Mouse (Mus musculus) forebrain, embryonic 13.5 days (tissue): ENCODE measurements around the gene Apbb2. TPM values are rescaled to one million over a fixed set of nuclear protein-coding genes. Genes with fewer than 3 reads are reported as not detected.

Source experiments
- ATAC-seq: fragments of 200-750 bp; cut with Nextera tagmentation; 2 replicates; pipeline ENCODE4 v1.8.0; 2017
- H3K27ac ChIP-seq: fragments of 300-500 bp; sonication (generic); 2 replicates; pipeline ENCODE4 v1.5.1; 2015; ENCODE audit warnings: inconsistent platforms, mild to moderate bottlenecking, moderate library complexity
- H3K27me3 ChIP-seq: fragments of 300-500 bp; sonication (generic); 2 replicates; pipeline ENCODE4 v1.6.1; 2015; ENCODE audit warnings: mild to moderate bottlenecking, inconsistent platforms
- H3K36me3 ChIP-seq: fragments of 300-500 bp; sonication (generic); 2 replicates; pipeline ENCODE4 v1.6.1; 2015; ENCODE audit warnings: mild to moderate bottlenecking, inconsistent platforms; ENCODE audit not compliant: poor library complexity, severe bottlenecking
- H3K4me1 ChIP-seq: fragments of 300-500 bp; sonication (generic); 2 replicates; pipeline ENCODE4 v1.6.1; 2015; ENCODE audit warnings: inconsistent platforms
- H3K4me2 ChIP-seq: fragments of 300-500 bp; sonication (generic); 2 replicates; pipeline ENCODE4 v1.6.1; 2015; ENCODE audit warnings: inconsistent platforms, mild to moderate bottlenecking, moderate library complexity
- H3K4me3 ChIP-seq: fragments of 300-500 bp; sonication (generic); 2 replicates; pipeline ENCODE4 v1.5.1; 2015; ENCODE audit warnings: mild to moderate bottlenecking, inconsistent platforms
- H3K9ac ChIP-seq: fragments of 300-500 bp; sonication (generic); 2 replicates; pipeline ENCODE4 v1.6.1; 2015; ENCODE audit warnings: mild to moderate bottlenecking, inconsistent platforms
- H3K9me3 ChIP-seq: fragments of 300-500 bp; sonication (generic); replicated peaks from 2 replicates; pipeline ENCODE4 v1.6.1; 2016; ENCODE audit warnings: inconsistent platforms
- WGBS: fragments of 180-500 bp; shearing (Covaris S2); methylation state at CpG from one replicate; pipeline ENCODE4 v1.1.7; 2015; 5-methylcytosine and 5-hydroxymethylcytosine counted together
- polyA plus RNA-seq: library from polyadenylated mRNA; unstranded; fragments of >200 nt; fragmentation: Nextera tagmentation; extraction: Ambion mirVana; gene quantifications from 2 replicates; pipeline ENCODE4 v1.2.1, GENCODE M21; 2015

Apbb2 gene
- polyA plus RNA-seq, 1 experiment from 2014 or later = 63.0 TPM

DNA sequence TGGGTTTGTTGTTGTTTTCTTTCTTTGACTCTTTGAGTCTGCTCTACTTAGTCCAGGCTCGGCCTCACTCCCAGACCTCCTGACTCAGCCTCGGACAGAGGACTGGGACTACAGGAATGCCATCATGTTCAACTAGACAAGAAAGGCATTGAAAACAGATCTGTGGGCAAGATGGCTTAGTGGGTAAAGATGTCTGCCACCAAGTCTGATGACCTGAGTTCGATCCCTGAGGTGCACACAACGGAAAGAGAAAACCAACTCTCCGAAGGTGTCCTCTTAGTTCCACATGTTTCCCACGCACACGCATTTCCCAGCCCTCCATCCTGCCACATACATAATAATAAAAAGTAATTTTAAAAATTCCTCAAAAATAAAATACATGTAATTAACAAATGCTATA lies 106.1 kb downstream of the Apbb2 start:
- H3K36me3 ChIP-seq = no peaks in the 10 kb centered on the region
- WGBS = 92% methylated on average over 7 of the region's 7 CpGs
- H3K9ac ChIP-seq = no peak overlapping the region
- H3K27me3 ChIP-seq = no peaks in the 10 kb centered on the region
- no peak overlapping the region for H3K4me3 ChIP-seq
- no peaks in the 10 kb centered on the region for H3K9me3 ChIP-seq
- no peak overlapping the region for H3K27ac ChIP-seq
- ATAC-seq = no peak
- H3K4me1 ChIP-seq = no peaks in the 10 kb centered on the region
- H3K4me2 ChIP-seq = no peak overlapping the region

DNA sequence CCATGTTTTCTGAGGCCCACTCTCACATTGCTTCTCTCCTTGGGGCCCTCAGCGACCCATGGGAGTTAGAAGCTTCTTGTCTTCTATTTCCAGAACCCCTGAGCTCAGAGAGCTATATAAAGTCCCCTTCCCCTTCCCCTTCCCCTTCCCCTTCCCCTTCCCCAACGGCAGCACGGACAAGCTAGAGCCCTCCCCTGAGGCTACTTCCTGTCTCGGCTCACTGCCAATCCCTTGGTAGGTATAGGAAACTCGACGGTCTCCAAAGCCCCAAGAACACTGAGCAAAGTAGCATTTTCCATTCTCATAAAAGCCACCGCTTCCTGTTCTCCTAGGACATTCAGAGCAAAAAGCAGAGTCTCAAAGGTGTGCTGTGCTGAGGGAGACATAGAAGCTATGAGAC lies 107.9 kb downstream of the Apbb2 start:
- WGBS = 88% methylated on average over 7 of the region's 7 CpGs
- Histone ChIP-seq H3K4me3 (no peak overlapping the region), H3K9me3 (no peaks in the 10 kb centered on the region), H3K9ac (no peak overlapping the region), H3K4me2 (no peak overlapping the region), H3K36me3 (no peaks in the 10 kb centered on the region), H3K27ac (no peak overlapping the region), H3K27me3 (no peaks in the 10 kb centered on the region), H3K4me1 (no peaks in the 10 kb centered on the region)
- no peak for ATAC-seq

DNA sequence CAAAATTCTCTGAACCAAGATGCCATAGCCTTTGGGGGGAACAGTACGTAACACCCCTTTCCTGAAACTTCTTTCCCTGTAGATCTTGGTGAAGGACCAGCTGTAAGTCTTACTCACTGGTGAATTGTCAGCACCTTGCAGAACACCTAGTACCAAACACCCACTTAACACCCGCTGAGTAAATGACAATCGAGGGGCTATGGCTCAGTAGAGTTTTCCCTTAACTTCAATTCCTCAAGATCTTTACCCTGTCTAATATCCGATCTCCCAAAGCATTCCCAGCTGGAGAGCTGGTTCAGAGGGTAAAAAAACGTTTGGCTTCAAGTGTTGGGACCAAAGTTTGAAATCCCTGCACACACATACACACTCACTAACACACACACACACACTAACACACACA lies 109.4 kb downstream of the Apbb2 start:
- Histone ChIP-seq H3K36me3 (no peaks in the 10 kb centered on the region), H3K4me1 (no peaks in the 10 kb centered on the region), H3K4me2 (no peak overlapping the region), H3K9me3 (no peaks in the 10 kb centered on the region), H3K27ac (no peak overlapping the region), H3K9ac (no peak overlapping the region), H3K4me3 (no peak overlapping the region), H3K27me3 (no peaks in the 10 kb centered on the region)
- WGBS = 83% methylated on average over 5 of the region's 5 CpGs
- ATAC-seq = no peak

DNA sequence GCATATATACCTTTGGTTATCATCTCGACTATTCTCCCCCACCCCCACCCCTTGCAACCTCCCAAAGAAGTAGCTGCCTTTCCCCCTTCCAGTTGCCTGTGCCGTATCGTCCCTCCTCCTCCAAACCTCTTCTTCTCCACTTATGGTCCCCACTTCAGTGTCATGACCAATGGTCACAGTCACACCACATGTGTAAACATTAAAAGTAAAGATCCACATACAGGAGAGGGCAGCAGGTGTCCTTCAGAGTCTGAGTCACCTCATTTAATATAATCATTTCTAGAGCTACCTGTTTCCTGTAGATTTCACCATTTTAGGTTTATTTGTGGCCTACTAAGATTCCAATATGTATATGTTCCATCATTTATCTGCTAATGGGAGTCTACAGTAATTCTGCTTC lies 113.0 kb downstream of the Apbb2 start:
- H3K36me3 ChIP-seq = no peaks in the 10 kb centered on the region
- no peak overlapping the region for H3K9ac ChIP-seq
- H3K4me3 ChIP-seq = no peak overlapping the region
- H3K27me3 ChIP-seq = no peaks in the 10 kb centered on the region
- no peaks in the 10 kb centered on the region for H3K9me3 ChIP-seq
- no peak overlapping the region for H3K27ac ChIP-seq
- ATAC-seq = no peak
- no peaks in the 10 kb centered on the region for H3K4me1 ChIP-seq
- 89% methylated on average over 3 of the region's 3 CpGs for WGBS
- no peak overlapping the region for H3K4me2 ChIP-seq

DNA sequence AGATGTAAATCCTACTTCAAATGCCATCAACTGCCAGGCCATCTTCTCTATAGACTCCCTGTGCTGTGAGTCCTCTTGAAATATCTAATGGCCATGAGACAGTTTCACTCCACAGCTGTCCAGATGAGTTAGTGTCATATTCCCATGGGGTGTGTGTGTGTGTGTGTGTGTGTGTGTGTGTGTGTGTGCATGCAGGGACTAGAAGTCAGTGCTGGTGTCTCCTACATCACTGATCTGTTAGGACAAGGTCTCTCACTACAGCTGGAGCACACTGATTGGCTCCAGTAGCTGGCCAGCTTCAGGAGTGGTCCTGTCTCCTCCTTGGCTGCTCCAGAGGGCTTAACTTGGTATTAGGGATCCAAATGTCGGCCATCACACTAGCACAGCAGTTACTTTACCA lies 113.5 kb downstream of the Apbb2 start:
- ATAC-seq = no peak
- no peak overlapping the region for H3K4me3 ChIP-seq
- no peaks in the 10 kb centered on the region for H3K27me3 ChIP-seq
- H3K27ac ChIP-seq = no peak overlapping the region
- H3K9me3 ChIP-seq = no peaks in the 10 kb centered on the region
- H3K36me3 ChIP-seq = no peaks in the 10 kb centered on the region
- H3K4me2 ChIP-seq = no peak overlapping the region
- no peak overlapping the region for H3K9ac ChIP-seq
- H3K4me1 ChIP-seq = no peaks in the 10 kb centered on the region
- WGBS = 67% methylated on average over 1 of the region's 1 CpGs

DNA sequence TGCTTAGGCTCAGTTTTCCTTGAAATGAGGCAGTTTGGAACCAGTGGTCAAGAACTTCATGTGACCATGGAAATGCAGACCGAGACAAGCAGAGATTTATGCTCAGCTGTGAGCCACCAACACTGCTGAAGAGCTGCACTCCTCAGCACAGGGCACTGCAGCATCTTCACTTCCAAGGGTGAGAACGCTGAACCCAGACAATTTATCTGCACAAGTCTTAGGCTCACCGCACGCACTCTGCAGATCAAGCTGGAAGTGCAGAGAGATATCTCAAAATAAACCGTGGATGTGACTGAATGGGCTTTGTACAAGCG lies 114.2 kb downstream of the Apbb2 start:
- Histone ChIP-seq H3K9me3 (no peaks in the 10 kb centered on the region), H3K9ac (no peak overlapping the region), H3K4me1 (no peaks in the 10 kb centered on the region), H3K4me2 (no peak overlapping the region), H3K36me3 (no peaks in the 10 kb centered on the region), H3K4me3 (no peak overlapping the region), H3K27ac (no peak overlapping the region), H3K27me3 (no peaks in the 10 kb centered on the region)
- no peak for ATAC-seq
- 84% methylated on average over 6 of the region's 6 CpGs for WGBS

DNA sequence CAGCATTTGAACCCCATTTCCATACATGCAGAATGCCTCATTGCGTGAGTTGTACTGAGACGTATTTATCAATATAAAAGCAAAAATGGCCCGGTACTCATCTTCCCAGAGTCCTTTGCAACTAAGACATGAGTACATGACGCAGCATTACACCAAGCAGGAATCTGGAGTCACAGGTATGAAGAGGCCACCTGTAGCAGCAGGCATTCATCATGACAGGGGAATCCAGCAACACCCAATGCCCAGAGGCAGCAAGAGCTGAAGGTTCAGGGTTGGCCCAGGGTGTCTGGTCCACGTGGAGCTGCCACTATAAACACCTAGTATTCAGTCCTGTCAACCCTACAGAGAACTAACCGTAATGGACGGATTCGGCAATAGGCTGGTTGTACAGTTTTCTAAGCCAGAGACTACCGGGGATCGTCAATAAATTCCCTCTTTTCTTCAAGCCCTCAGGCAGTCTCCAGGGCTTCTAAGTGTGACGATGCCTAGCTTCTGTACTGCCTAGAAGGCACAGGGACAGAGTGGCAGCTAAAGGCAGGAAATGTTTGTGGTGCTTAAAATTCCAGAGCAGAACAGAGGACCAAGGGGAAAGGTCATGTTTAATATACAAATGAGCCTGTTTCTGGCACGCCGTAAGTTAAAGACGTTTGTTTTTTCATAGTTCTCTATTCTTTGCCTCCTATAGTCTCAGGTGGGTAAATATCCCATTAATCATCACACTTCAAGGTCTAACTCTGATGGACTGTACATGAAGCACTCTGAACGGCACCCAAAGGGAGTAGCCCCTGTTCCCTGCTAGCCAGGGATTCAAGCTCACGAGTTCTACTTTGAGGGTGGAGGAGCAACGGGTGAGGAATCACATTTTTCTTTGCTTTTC lies 114.8 kb downstream of the Apbb2 start:
- H3K27ac ChIP-seq = no peak overlapping the region

DNA sequence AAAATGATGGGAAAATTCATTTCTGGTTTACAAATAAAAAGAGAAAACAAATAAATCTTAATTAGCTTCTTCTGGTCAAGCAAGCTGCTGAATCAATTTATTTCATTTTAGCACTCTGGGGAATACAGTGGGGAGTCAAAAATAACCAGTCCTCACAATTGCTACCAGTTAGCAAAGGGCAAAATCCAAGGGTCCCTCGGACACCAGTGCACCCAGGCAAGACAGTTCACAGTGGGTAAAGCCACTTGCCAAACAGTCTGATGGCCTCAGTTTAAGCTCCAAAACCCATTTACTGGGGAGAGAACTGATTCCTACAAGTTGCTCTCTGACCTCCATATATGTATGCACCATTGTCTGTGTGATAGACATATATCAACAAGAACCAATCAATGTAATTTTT lies 115.6 kb downstream of the Apbb2 start:
- Histone ChIP-seq H3K4me1 (no peaks in the 10 kb centered on the region; the same call in 1 of the 2 replicates), H3K9me3 (no peaks in the 10 kb centered on the region), H3K4me3 (no peak overlapping the region), H3K9ac (no peak overlapping the region), H3K27ac (no peak overlapping the region), H3K4me2 (no peak overlapping the region), H3K36me3 (no peaks in the 10 kb centered on the region), H3K27me3 (no peaks in the 10 kb centered on the region)
- 91% methylated on average over 1 of the region's 1 CpGs for WGBS
- ATAC-seq = no peak

More for the DNA sequence above, 114.8 kb downstream of the Apbb2 start:
- no peak overlapping the region for H3K9ac ChIP-seq
- H3K27me3 ChIP-seq = no peaks in the 10 kb centered on the region
- H3K4me2 ChIP-seq = no peak overlapping the region
- no peaks in the 10 kb centered on the region for H3K9me3 ChIP-seq
- no peak for ATAC-seq
- H3K36me3 ChIP-seq = no peaks in the 10 kb centered on the region
- WGBS = 75% methylated on average over 17 of the region's 17 CpGs
- no peak overlapping the region for H3K4me3 ChIP-seq
- no peaks in the 10 kb centered on the region for H3K4me1 ChIP-seq

DNA sequence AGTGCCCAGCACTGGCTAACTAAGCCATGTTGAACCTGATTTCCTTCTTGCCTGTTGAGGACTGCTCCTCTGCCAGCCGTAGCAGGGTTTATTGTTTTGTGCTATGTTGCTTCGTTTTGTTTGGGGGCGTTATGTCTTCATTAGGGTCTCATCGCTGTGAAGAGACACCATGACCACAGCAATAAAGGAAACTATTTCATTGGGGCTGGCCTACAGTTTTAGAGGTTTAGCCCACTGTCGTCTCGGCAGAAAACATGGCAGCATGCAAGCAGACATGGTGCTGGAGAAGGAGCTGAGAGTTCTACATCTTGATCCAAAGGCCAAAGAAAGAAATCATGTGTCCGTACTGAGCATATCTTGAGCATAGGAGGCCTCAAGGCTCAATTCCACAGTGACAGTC lies 119.0 kb downstream of the Apbb2 start:
- Histone ChIP-seq H3K4me2 (no peak overlapping the region), H3K27me3 (no peaks in the 10 kb centered on the region), H3K9ac (no peak overlapping the region), H3K4me1 (no peaks in the 10 kb centered on the region; the same call in 1 of the 2 replicates), H3K4me3 (no peak overlapping the region), H3K27ac (no peak overlapping the region), H3K36me3 (no peaks in the 10 kb centered on the region), H3K9me3 (no peaks in the 10 kb centered on the region)
- no peak for ATAC-seq
- WGBS = 90% methylated on average over 7 of the region's 7 CpGs

DNA sequence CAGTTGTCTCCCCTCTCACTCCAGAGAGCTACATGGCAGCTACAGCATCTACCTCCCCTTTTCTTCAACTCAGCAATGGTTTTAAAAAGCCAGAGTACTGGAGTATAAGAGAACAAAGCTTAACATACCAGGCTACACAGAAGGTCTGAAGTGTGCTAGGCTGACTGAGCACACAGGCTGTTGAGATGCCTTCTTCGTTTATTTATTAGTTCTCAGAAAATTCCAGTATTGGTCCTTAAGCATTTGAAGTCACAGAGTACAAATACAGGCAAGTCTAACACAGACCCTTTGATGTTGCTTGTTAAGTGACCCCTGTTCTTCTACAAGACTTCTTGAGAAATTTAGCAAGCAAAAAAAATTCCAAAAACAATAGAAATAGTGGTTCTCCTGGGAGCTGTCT lies 120.4 kb downstream of the Apbb2 start:
- no peaks in the 10 kb centered on the region; the same call in 1 of the 2 replicates for H3K4me1 ChIP-seq
- no peak overlapping the region for H3K9ac ChIP-seq
- no peak overlapping the region for H3K4me2 ChIP-seq
- H3K36me3 ChIP-seq = no peaks in the 10 kb centered on the region
- no peaks in the 10 kb centered on the region for H3K27me3 ChIP-seq
- no peaks in the 10 kb centered on the region for H3K9me3 ChIP-seq
- H3K27ac ChIP-seq = no peak overlapping the region
- 76% methylated on average over 1 of the region's 1 CpGs for WGBS
- no peak overlapping the region for H3K4me3 ChIP-seq
- no peak for ATAC-seq

DNA sequence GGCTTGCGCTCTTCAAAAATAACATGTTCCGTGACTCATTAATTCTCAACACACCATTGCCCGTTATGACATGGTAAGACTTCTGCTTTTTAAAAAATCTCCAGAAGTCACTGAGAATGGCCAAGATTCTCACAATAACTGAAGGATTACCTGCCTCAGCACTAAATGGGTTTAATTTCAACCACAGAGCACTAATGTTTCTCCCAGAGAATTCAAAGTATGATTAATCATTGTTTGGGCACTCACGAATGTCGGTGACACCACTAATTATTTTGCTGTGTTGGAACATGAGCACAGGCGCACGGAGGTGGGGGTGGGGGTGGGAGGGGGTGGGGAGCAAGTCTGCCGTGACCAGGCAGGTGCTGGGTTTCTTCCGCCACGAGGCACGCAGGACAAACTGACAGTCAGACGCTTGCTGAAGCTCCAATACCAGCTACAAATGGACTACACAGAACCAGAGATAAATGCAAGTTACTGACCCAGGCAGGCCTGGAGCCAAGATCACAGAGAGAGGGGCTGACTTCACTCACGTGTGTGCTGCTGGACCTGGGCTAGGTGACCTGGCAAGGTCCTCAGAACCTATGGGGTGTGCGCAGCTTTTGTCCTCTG lies 121.0 kb downstream of the Apbb2 start:
- Histone ChIP-seq H3K27ac (no peak overlapping the region), H3K4me3 (no peak overlapping the region), H3K36me3 (no peaks in the 10 kb centered on the region), H3K9me3 (no peaks in the 10 kb centered on the region), H3K4me2 (no peak overlapping the region), H3K4me1 (peaks cover 5% of the 10 kb centered on the region), H3K27me3 (no peaks in the 10 kb centered on the region), H3K9ac (no peak overlapping the region)
- no peak for ATAC-seq
- 70% methylated on average over 14 of the region's 14 CpGs for WGBS

DNA sequence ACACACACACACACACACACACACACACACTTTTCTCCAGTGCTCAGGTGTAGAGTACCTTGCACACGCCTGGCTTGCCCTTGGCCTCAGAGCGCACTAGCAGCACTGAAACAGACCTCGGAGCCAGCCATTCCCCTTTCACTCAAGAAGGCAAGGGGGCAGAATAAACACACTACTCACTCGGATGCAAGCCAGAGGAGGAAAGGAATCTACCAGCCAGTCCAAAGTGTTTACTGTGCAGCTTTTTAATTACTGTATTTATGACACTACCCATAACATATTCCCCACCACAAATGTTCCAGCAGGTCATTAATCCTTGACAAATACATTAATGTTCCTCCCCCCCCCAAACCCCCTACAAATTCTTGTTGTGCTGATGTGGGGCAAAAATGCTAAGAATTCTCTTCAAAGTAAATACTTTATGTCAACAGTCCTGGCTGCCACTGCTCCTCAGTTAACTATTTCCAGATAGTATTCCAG lies 121.7 kb downstream of the Apbb2 start:
- Histone ChIP-seq H3K4me1 (peaks cover 12% of the 10 kb centered on the region), H3K4me2 (no peak overlapping the region), H3K27me3 (no peaks in the 10 kb centered on the region), H3K4me3 (no peak overlapping the region), H3K9me3 (no peaks in the 10 kb centered on the region), H3K36me3 (no peaks in the 10 kb centered on the region), H3K9ac (no peak overlapping the region), H3K27ac (no peak overlapping the region)
- no peak for ATAC-seq
- 77% methylated on average over 4 of the region's 4 CpGs for WGBS
